Mouse (Mus musculus) intestine, embryonic 16.5 days (tissue): ENCODE data around the gene Arid2. TPM values are rescaled to one million over a fixed set of nuclear protein-coding genes. Genes with fewer than 3 reads are reported as not detected.

Experiments used
- ATAC-seq: fragments of 200-750 bp; cut with Nextera tagmentation; 2 replicates; pipeline ENCODE4 v1.8.0; 2017; ENCODE audit warnings: moderate TSS enrichment, moderate library complexity
- H3K27ac ChIP-seq: fragments of 300-500 bp; sonication (generic); 2 replicates; pipeline ENCODE4 v1.5.1; 2014; ENCODE audit warnings: mild to moderate bottlenecking, low read length
- H3K27me3 ChIP-seq: fragments of 300-500 bp; sonication (generic); replicated peaks from 2 replicates; pipeline ENCODE4 v1.6.1; 2014; ENCODE audit warnings: low read length, control low read depth, mixed read lengths; ENCODE audit not compliant: control insufficient read depth, insufficient read depth
- H3K36me3 ChIP-seq: fragments of 300-500 bp; sonication (generic); 2 replicates; pipeline ENCODE4 v1.6.1; 2014; ENCODE audit warnings: low read length, control low read depth; ENCODE audit not compliant: control insufficient read depth, insufficient read depth
- H3K4me1 ChIP-seq: fragments of 300-500 bp; sonication (generic); 2 replicates; pipeline ENCODE4 v1.6.1; 2014; ENCODE audit warnings: low read length, control low read depth, mixed read lengths; ENCODE audit not compliant: control insufficient read depth, insufficient read depth
- H3K4me2 ChIP-seq: fragments of 300-500 bp; sonication (generic); 2 replicates; pipeline ENCODE4 v1.6.1; 2014; ENCODE audit warnings: low read depth, low read length, control low read depth
- H3K4me3 ChIP-seq: fragments of 300-500 bp; sonication (generic); 2 replicates; pipeline ENCODE4 v1.5.1; 2014; ENCODE audit warnings: mild to moderate bottlenecking, low read length
- H3K9ac ChIP-seq: fragments of 300-500 bp; sonication (generic); 2 replicates; pipeline ENCODE4 v1.6.1; 2014; ENCODE audit warnings: low read depth, low read length
- H3K9me3 ChIP-seq: fragments of 300-500 bp; sonication (generic); 2 replicates; pipeline ENCODE4 v1.6.1; 2016; ENCODE audit warnings: low read length, control low read depth; ENCODE audit not compliant: control insufficient read depth
- WGBS: fragments of 180-500 bp; shearing (Covaris S2); extraction: QIAGEN DNeasy Blood & Tissue Kit; methylation state at CpG from one replicate; pipeline ENCODE4 v1.1.7; 2014; 5-methylcytosine and 5-hydroxymethylcytosine counted together
- polyA plus RNA-seq: library from polyadenylated mRNA; unstranded; fragments of >200 nt; fragmentation: Nextera tagmentation; extraction: Ambion mirVana; gene quantifications from 2 replicates; pipeline ENCODE4 v1.2.1, GENCODE M21; 2015

Gene Arid2
- polyA plus RNA-seq, 1 experiment from 2014 or later, result 12.4 TPM

GRCm38 (mm10) chr15:96377701-96378100, 90.4 kb downstream of the Arid2 start:
- ATAC-seq, result no peak
- Histone ChIP-seq H3K4me3 (no peak overlapping the region), H3K4me2 (no peak overlapping the region), H3K9me3 (no peaks in the 10 kb centered on the region), H3K4me1 (no peaks in the 10 kb centered on the region), H3K27me3 (no peaks in the 10 kb centered on the region), H3K36me3 (peaks cover 2% of the 10 kb centered on the region; the same call in 1 of the 2 replicates), H3K9ac (0 out of 2 replicates have a peak overlapping the region, but pooled peaks have one; percentile 17), H3K27ac (peak overlapping the region; percentile 31; the same call in 1 of the 2 replicates)
- WGBS, result 91% methylated on average over 7 of the region's 7 CpGs

- WGBS, result 86% methylated on average over 11 of the region's 11 CpGs
- Histone ChIP-seq H3K36me3 (peaks cover 5% of the 10 kb centered on the region; the same call in 1 of the 2 replicates), H3K9ac (no peak overlapping the region), H3K27ac (no peak overlapping the region), H3K27me3 (no peaks in the 10 kb centered on the region), H3K9me3 (no peaks in the 10 kb centered on the region), H3K4me2 (no peak overlapping the region), H3K4me1 (no peaks in the 10 kb centered on the region), H3K4me3 (no peak overlapping the region)
- ATAC-seq, result no peak
Observed at GRCm38 (mm10) chr15:96382223-96382622, 94.9 kb downstream of the Arid2 start.

- WGBS, result 66% methylated on average over 1 of the region's 1 CpGs
- H3K9ac ChIP-seq, result no peak overlapping the region
- H3K36me3 ChIP-seq, result 0 out of 2 replicates have a peak, but pooled peaks cover 2% of the 10 kb centered on the region
- H3K27me3 ChIP-seq, result no peaks in the 10 kb centered on the region
- ATAC-seq, result no peak
- no peak overlapping the region for H3K4me2 ChIP-seq
- H3K4me3 ChIP-seq, result no peak overlapping the region
- no peaks in the 10 kb centered on the region for H3K9me3 ChIP-seq
- no peak overlapping the region for H3K27ac ChIP-seq
- no peaks in the 10 kb centered on the region for H3K4me1 ChIP-seq
Observed at GRCm38 (mm10) chr15:96388565-96388964, 101.2 kb downstream of the Arid2 start.

GRCm38 (mm10) chr15:96392878-96393277, 105.6 kb downstream of the Arid2 start:
- Histone ChIP-seq H3K27me3 (no peaks in the 10 kb centered on the region), H3K4me3 (no peak overlapping the region), H3K9ac (no peak overlapping the region), H3K4me2 (no peak overlapping the region), H3K36me3 (peaks cover 9% of the 10 kb centered on the region), H3K9me3 (no peaks in the 10 kb centered on the region), H3K27ac (no peak overlapping the region), H3K4me1 (no peaks in the 10 kb centered on the region)
- no peak for ATAC-seq
- WGBS, result 95% methylated on average over 3 of the region's 3 CpGs

- H3K36me3 ChIP-seq, result peaks cover 9% of the 10 kb centered on the region
- ATAC-seq, result no peak
- no peak overlapping the region for H3K9ac ChIP-seq
- H3K27me3 ChIP-seq, result no peaks in the 10 kb centered on the region
- H3K4me3 ChIP-seq, result no peak overlapping the region
- no peaks in the 10 kb centered on the region for H3K4me1 ChIP-seq
- H3K4me2 ChIP-seq, result no peak overlapping the region
- no peak overlapping the region for H3K27ac ChIP-seq
- no peaks in the 10 kb centered on the region for H3K9me3 ChIP-seq
- WGBS, result 96% methylated on average over 6 of the region's 6 CpGs
Observed at GRCm38 (mm10) chr15:96395071-96395470, 107.8 kb downstream of the Arid2 start.

GRCm38 (mm10) chr15:96396641-96397344, 109.5 kb downstream of the Arid2 start:
- no peak for ATAC-seq
- no peak overlapping the region for H3K4me3 ChIP-seq
- H3K4me1 ChIP-seq, result no peaks in the 10 kb centered on the region
- H3K27ac ChIP-seq, result no peak overlapping the region
- no peaks in the 10 kb centered on the region for H3K27me3 ChIP-seq
- no peak overlapping the region for H3K4me2 ChIP-seq
- no peak overlapping the region for H3K9ac ChIP-seq
- 87% methylated on average over 8 of the region's 8 CpGs for WGBS
- peaks cover 9% of the 10 kb centered on the region for H3K36me3 ChIP-seq
- H3K9me3 ChIP-seq, result no peaks in the 10 kb centered on the region

- no peak overlapping the region for H3K4me2 ChIP-seq
Observed at GRCm38 (mm10) chr15:96398333-96398732, 111.0 kb downstream of the Arid2 start.

GRCm38 (mm10) chr15:96405548-96405947, 118.2 kb downstream of the Arid2 start:
- Histone ChIP-seq H3K27ac (no peak overlapping the region), H3K9me3 (no peaks in the 10 kb centered on the region), H3K4me2 (no peak overlapping the region), H3K27me3 (no peaks in the 10 kb centered on the region), H3K9ac (no peak overlapping the region), H3K4me3 (no peak overlapping the region), H3K4me1 (no peaks in the 10 kb centered on the region), H3K36me3 (peaks cover 5% of the 10 kb centered on the region; the same call in 1 of the 2 replicates)
- 77% methylated on average over 5 of the region's 5 CpGs for WGBS
- no peak for ATAC-seq

More at GRCm38 (mm10) chr15:96398333-96398732, 111.0 kb downstream of the Arid2 start:
- Histone ChIP-seq H3K27ac (no peak overlapping the region), H3K4me3 (no peak overlapping the region), H3K9me3 (no peaks in the 10 kb centered on the region), H3K4me1 (no peaks in the 10 kb centered on the region), H3K9ac (no peak overlapping the region), H3K27me3 (no peaks in the 10 kb centered on the region), H3K36me3 (peaks cover 9% of the 10 kb centered on the region)
- no peak for ATAC-seq
- 81% methylated on average over 10 of the region's 10 CpGs for WGBS

GRCm38 (mm10) chr15:96406253-96406652, 118.9 kb downstream of the Arid2 start:
- Histone ChIP-seq H3K4me1 (no peaks in the 10 kb centered on the region), H3K27ac (no peak overlapping the region), H3K27me3 (no peaks in the 10 kb centered on the region), H3K4me3 (no peak overlapping the region), H3K9ac (no peak overlapping the region), H3K4me2 (no peak overlapping the region), H3K9me3 (no peaks in the 10 kb centered on the region), H3K36me3 (peaks cover 5% of the 10 kb centered on the region; the same call in 1 of the 2 replicates)
- no peak for ATAC-seq
- 81% methylated on average over 4 of the region's 4 CpGs for WGBS
